Mouse (Mus musculus) megakaryocyte-erythroid progenitor cell, adult 5-6 weeks (primary cell): Measurements from ENCODE around the gene S100a1. TPM values are rescaled to one million over a fixed set of nuclear protein-coding genes. Genes with fewer than 3 reads are reported as not detected.

Source experiments
- ATAC-seq: replicated peaks from 2 replicates; pipeline ENCODE4 v1.8.0; 2016; ENCODE audit warnings: mild to moderate bottlenecking, inconsistent platforms; ENCODE audit not compliant: severe bottlenecking, poor library complexity, low FRiP score, low TSS enrichment
- total RNA-seq, 2 experiments: library from RNA; stranded (forward) in 1 of 2; stranded (reverse) in 1 of 2; fragments of 200-1000, 215-1000 nt in 1 of 2; fragments of >200 nt in 1 of 2; fragmentation: Nextera tagmentation in 1 of 2; gene quantifications; 2 replicates each; pipeline ENCODE4 v1.2.3; 2014 to 2017

The S100a1 gene
- total RNA-seq (2014; fragmentation: Nextera tagmentation): 27.2 and 33.2 TPM in 2 replicates
- total RNA-seq (2017): 55.0 and 57.4 TPM in 2 replicates

DNA sequence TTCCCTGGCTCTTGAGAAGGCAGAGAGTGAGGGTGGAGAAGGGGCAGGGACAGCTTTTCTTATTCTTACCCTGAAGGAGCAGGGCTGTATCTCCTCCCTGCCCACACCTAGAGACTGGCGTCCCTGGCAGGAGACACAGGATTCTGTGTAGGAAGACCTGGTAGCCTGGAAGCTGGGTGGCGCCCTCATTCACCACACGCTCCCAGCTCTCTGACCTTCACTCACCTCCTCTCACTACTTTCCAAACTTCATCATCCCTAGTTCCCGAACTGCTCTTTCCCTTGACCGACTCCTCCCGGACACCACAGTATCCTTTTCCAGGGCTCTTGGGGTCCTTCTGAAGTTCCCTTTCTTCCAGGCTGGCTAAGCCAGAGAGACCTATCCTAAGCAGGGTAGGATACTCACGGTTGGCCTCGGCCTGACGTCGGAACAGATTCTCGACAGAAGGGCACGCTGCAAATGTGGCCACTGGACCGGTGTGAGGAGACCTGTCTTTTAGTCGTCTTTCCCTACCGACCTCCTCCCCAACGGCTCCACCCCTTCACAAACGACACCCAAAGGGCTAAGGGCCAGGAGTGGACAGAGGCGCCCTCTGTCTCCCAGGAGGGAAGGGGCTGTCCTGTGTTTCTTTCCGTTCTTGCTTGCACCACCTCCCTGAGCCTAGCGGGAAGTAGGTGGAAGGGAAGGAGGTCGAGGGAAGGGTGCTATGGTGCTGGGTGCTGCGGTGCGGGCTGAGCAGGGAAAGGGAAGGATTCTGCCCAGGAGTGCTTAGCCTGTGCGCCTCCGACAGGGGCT is at the start of gene S100a1, which contains the start of gene S100a13:
Gene S100a1 (minus strand): TSS at position 597 of the 795 bp plus-strand sequence.
Gene S100a13 (plus strand): TSS at position 640 of the 795 bp plus-strand sequence.
- ATAC-seq: peak; percentile 61

DNA sequence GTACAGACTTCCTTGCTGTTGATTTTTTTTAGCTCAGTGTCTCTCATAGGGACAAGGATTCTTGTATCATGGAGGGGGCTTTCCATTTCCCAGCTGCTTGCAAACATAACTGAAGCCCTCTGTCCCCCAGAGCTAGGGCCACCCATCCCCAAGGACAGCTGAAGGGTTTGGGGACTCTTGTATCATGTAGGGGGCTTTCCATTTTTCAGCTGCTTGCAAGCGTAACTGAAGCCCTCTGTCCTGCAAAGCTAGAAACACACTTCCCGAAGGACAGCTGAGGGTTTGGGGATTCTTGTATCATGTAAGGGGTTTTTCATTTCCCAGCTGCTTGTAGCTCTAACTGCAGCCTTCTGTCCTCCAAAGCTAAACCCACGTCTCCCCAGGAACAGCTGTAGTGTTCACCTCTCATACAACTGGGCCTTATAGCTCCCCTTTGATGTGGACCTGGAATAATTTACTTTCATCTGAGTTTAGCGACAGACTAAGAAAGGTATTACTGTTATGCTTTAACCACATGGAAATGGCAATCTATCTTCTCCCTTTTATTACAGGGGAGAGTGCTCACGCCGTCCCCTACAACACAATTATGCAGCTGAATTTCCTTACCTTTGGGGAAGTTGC is 45.9 kb upstream of the S100a1 start, which contains the start of gene S100a3:
Gene S100a3 (plus strand): TSS at position 571 of the 621 bp plus-strand sequence.
- ATAC-seq: no peak

GRCm38 (mm10) chr3:90555954-90556353 is 41.8 kb upstream of the S100a1 start:
- ATAC-seq: no peak

GRCm38 (mm10) chr3:90552231-90552630 is 38.0 kb upstream of the S100a1 start:
- no peak for ATAC-seq

DNA sequence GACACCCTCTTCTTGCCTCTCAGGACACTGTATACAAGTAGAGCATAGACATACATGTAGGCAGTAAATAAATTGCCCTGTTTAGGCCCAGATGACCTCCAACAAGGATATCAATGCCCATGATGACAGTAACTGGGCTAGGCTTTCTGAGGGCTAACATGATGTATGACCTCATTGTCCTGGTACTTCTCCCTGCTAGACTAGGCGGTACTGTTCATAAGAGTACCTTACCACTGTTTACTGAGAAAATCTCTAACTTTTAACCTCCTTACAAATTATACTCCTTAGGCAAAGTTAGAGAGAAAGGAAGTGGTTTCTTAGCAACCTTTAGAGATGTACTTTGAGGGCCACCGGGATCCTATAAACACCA is 36.2 kb upstream of the S100a1 start:
- no peak for ATAC-seq

GRCm38 (mm10) chr3:90549676-90550420 is 35.7 kb upstream of the S100a1 start:
- ATAC-seq: no peak

GRCm38 (mm10) chr3:90540904-90541303 is 26.7 kb upstream of the S100a1 start:
- ATAC-seq: no peak

DNA sequence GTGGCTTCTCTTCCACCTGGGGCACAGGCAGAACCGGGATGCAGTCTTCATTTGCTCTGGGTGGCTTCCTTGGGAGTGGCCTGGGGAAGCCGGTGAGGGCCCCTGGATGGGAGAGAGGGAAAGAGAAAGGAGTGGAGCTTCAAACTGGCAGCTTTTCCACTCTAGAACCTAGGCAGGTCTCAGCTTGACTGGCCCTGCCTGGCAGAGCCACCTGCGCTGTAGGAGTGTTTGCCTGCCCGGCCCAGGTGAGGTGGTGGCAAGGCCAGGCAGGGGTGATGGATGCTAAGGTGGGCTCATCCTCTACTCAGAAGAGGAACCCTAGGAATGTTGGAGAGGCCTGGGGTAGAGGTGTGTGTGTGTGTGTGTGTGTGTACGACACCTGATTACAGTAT is 23.7 kb upstream of the S100a1 start:
- no peak for ATAC-seq

GRCm38 (mm10) chr3:90537141-90537904 is 23.1 kb upstream of the S100a1 start, which contains the start of gene S100a16:
S100a16 (plus strand) TSS chr3:90537254.
- ATAC-seq: no peak; the same call in 1 of the 2 replicates

GRCm38 (mm10) chr3:90535446-90535845 is 21.3 kb upstream of the S100a1 start:
- ATAC-seq: no peak

DNA sequence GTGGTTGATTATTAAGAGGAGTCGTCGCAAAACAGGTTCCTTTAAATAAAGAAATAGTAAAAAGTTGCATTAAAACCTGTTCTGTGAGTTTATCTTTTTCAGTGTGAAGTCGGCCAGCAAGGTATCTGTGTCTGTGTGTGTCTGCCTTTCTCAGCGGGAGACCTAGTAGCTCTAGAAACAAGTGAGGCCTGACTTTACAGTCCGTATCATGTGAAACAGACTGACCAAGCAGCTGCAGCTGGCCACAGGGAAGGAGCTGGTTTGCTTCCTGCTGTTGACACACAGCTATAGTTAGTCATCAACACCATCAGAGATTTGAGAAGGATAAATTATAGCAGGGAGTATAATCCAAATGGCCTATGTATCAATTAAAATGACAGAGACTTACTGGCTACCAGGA is 17.5 kb upstream of the S100a1 start:
- no peak for ATAC-seq

GRCm38 (mm10) chr3:90527291-90527873 is 13.2 kb upstream of the S100a1 start:
- no peak for ATAC-seq

GRCm38 (mm10) chr3:90526580-90526979 is 12.4 kb upstream of the S100a1 start, which contains the start of gene S100a14:
S100a14 (plus strand) TSS chr3:90526856.
- ATAC-seq: peak; percentile 95

GRCm38 (mm10) chr3:90526076-90526475 is 11.9 kb upstream of the S100a1 start:
- no peak for ATAC-seq

GRCm38 (mm10) chr3:90525421-90525820 is 11.2 kb upstream of the S100a1 start:
- peak; percentile 90 for ATAC-seq

DNA sequence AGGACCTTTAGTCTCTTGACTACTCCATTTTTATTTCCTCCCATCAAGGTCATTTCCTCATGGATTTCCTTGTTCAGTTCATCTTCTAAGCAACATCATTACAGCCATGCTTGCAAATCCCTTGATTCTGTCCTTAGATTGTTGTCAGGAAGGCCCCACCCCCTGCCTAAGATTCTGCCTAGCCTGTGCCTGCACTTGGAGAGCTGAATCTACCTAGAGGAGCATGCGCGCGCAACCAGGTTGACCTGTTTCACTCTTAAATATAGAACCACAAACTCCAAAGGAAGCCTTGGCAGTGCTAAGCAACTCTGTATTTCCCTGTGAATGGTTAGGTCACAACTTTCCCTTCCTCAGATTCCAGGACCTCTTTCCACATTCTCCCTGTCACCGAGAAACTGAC is 3.5 kb upstream of the S100a1 start:
- no peak for ATAC-seq

GRCm38 (mm10) chr3:90515789-90516188 is 1.6 kb upstream of the S100a1 start:
- ATAC-seq: no peak

DNA sequence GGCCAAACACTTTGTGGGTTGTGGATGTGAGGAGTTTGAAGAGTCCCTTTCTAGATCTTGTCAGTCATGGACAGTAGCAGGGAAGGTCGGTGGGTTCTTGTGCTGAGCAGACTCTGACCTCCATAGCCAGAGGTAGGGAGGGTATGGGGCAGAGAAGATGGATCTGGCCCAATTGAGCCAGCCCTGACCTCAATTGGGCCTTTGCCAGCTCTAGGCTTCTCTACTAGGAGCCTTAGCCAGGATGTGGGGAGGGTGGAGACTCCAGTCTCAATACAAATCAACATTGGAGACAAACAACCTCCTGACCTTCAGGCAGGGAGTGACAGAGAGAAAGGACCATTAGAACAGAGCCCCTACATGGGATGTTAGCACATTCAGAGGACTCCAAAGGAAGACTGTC is 1.1 kb upstream of the S100a1 start:
- ATAC-seq: no peak

DNA sequence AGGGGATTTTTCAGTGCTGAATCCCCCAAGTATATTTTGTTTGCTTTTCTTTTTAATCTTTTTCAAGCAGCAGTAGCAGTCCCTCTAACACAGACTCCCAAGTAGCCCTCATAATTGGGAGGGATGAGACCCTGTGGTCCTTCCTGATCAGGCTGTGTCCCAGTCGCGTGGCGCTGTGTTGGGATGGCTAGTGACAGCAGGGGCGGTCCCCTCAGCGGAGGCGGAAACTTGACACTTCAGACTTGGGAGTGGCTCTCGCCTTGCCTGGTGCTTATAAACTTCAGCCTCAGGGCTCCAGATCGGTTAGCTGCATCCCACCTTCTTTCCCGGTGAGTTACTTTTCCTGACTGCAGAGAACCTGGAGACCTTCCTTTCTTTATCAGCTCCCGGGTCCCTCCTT is 499 bp upstream of the S100a1 start:
- ATAC-seq: peak; percentile 83
